In the genomic region with DNA sequence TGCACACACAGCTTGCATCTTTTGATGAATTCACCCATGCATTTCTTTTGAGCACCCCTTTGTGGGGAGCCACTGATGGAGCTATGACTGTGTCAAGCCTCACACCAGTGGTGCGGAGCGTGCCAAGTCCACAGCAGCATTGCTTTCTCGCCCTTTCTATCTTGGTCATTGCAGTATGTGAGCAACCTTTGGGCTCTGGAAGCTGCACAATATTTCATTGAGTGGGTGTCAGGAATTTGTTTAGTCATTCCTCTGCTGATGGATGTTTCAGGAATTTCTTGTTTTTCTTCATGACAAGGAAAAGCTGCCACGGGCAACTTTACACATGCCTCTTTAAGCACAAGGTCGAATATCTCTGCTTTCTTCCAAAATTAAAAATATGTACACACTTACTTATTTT, we compare ENCODE assay signal across 39 mouse cellular contexts. TPM values are rescaled to one million over a fixed set of nuclear protein-coding genes. Genes with fewer than 3 reads are reported as not detected.
DNase-seq lines count a peak whose midpoint lies in the region; ATAC-seq and TF ChIP-seq lines count a peak whose summit lies in the region.
"Had no signal": no experiment of that assay in that cellular context is flagged by ENCODE, and none has a peak within 500 bp of the region (broad histone marks: within the 10 kb centered on the region; RNA-seq: fewer than 3 reads in every experiment).

No protein-coding gene starts in this region.

- H3K4me3 ChIP-seq in liver, adult 2 months (ENCODE audit: insufficient read depth, low read depth, low read length) = no peak overlapping the region
- no peak overlapping the region for H3K4me3 ChIP-seq in liver, embryonic 12.5 days
- H3K4me3 ChIP-seq: embryonic facial prominence, embryonic 13.5 days; erythroblast, embryonic 14.5 days; gastrocnemius, adult 2 months; hindbrain, embryonic 10.5 days; hindbrain, embryonic 15.5 days; kidney, embryonic 15.5 days; left cerebral cortex, adult 2 months; megakaryocyte, embryonic 14.5 days; midbrain, embryonic 12.5 days; myocyte; neural tube, embryonic 12.5 days had no signal

- H3K27me3 ChIP-seq in liver, adult 2 months (ENCODE audit: control insufficient read depth, insufficient read depth, low read length) = no peaks in the 10 kb centered on the region
- H3K27me3 ChIP-seq in liver, embryonic 12.5 days (replicated peaks) = no peaks in the 10 kb centered on the region
- H3K27me3 ChIP-seq: embryonic facial prominence, embryonic 13.5 days; hindbrain, embryonic 15.5 days; kidney, embryonic 15.5 days; megakaryocyte, embryonic 14.5 days; midbrain, embryonic 12.5 days; neural tube, embryonic 12.5 days had no signal

- no peak overlapping the region for H3K4me2 ChIP-seq in liver, embryonic 12.5 days
- H3K4me2 ChIP-seq: embryonic facial prominence, embryonic 13.5 days; hindbrain, embryonic 15.5 days; kidney, embryonic 15.5 days; midbrain, embryonic 12.5 days; neural tube, embryonic 12.5 days had no signal

- H3K9me3 ChIP-seq in liver, embryonic 12.5 days (replicated peaks) = no peaks in the 10 kb centered on the region
- H3K9me3 ChIP-seq: embryonic facial prominence, embryonic 13.5 days; hindbrain, embryonic 10.5 days; hindbrain, embryonic 15.5 days; kidney, embryonic 15.5 days; megakaryocyte, embryonic 14.5 days; midbrain, embryonic 12.5 days; neural tube, embryonic 12.5 days had no signal

- no peaks in the 10 kb centered on the region for H3K36me3 ChIP-seq in liver, adult 2 months (ENCODE audit: control insufficient read depth, insufficient read depth, low read length)
- H3K36me3 ChIP-seq in liver, embryonic 12.5 days = no peaks in the 10 kb centered on the region
- H3K36me3 ChIP-seq: embryonic facial prominence, embryonic 13.5 days; hindbrain, embryonic 10.5 days; hindbrain, embryonic 15.5 days; kidney, embryonic 15.5 days; midbrain, embryonic 12.5 days; neural tube, embryonic 12.5 days had no signal

- no peak for TF ChIP-seq POLR2A in liver, adult 2 months (IDR thresholded peaks at IDR 0.05; ENCODE audit: extremely low read depth, insufficient read depth, low read length)

- no peaks in the 10 kb centered on the region; the same call in 1 of the 2 replicates for H3K4me1 ChIP-seq in liver, adult 2 months (ENCODE audit: control insufficient read depth, insufficient read depth, low read length)
- H3K4me1 ChIP-seq in liver, embryonic 12.5 days = no peaks in the 10 kb centered on the region
- H3K4me1 ChIP-seq: hindbrain, embryonic 10.5 days; kidney, embryonic 15.5 days; megakaryocyte, embryonic 14.5 days; midbrain, embryonic 12.5 days; neural tube, embryonic 12.5 days had no signal

- TF ChIP-seq CTCF in liver, adult 2 months (IDR thresholded peaks at IDR 0.05; ENCODE audit: low read depth, low read length) = no peak

- H3K79me2 ChIP-seq in liver, adult 2 months (ENCODE audit: control insufficient read depth, insufficient read depth, low read length) = no peaks in the 10 kb centered on the region

- no peak overlapping the region for H3K9ac ChIP-seq in liver, adult 2 months (ENCODE audit: low read depth, low read length)
- no peak overlapping the region for H3K9ac ChIP-seq in liver, embryonic 12.5 days
- H3K9ac ChIP-seq: embryonic facial prominence, embryonic 13.5 days; hindbrain, embryonic 15.5 days; kidney, embryonic 15.5 days; liver, embryonic 14.5 days; midbrain, embryonic 12.5 days; neural tube, embryonic 12.5 days had no signal

- DNase-seq in liver, adult 2 months (ENCODE audit: extremely low read depth, low read depth, low spot score) = peak; percentile 21
- DNase-seq in 3T3-L1 (ENCODE audit: low read depth, low spot score) (peak; percentile 86), NIH3T3 (ENCODE audit: low read depth) (peak; percentile 74)
- DNase-seq in lung, postnatal 36 days = peak; percentile 3
- no peak for DNase-seq in frontal cortex, postnatal 14 days (ENCODE audit: low spot score in 2 of 2)
- no peak for DNase-seq in gastrocnemius, postnatal 10 days
- DNase-seq: adrenal gland, postnatal 10 days; B cell, adult 2 months; cerebellum, adult 11 months; gastrocnemius, adult 2 months; heart, postnatal 14 days; kidney, adult 11 months; kidney, postnatal 25 days; spleen, adult 18-20 months; thymus, adult 2 months; thymus, postnatal 4 days had no signal

- no peak overlapping the region for H3K27ac ChIP-seq in liver, adult 2 months (replicated peaks; ENCODE audit: insufficient read depth, low read depth, low read length)
- H3K27ac ChIP-seq in liver, embryonic 12.5 days = no peak overlapping the region
- H3K27ac ChIP-seq: embryonic facial prominence, embryonic 13.5 days; gastrocnemius, adult 2 months; hindbrain, embryonic 10.5 days; hindbrain, embryonic 15.5 days; kidney, embryonic 15.5 days; left cerebral cortex, adult 2 months; liver, embryonic 14.5 days; midbrain, embryonic 12.5 days; neural tube, embryonic 12.5 days had no signal

- no peak for ATAC-seq in liver, embryonic 12.5 days
- ATAC-seq: inflammation-experienced regulatory T-cells, adult 6 months had no signal

- WGBS in liver, adult 2 months = 33% methylated on average over 5 of the region's 5 CpGs
- WGBS in liver, embryonic 12.5 days (ENCODE audit: insufficient replicate concordance) = 63% methylated on average over 5 of the region's 5 CpGs

RNA-seq across cellular contexts. Expression of a gene that starts 3.9 kb away (rescaled TPM):
- not detected in 2 replicates for total RNA-seq in liver, adult 2 months (2014; rRNA removed)
- polyA plus RNA-seq in liver, adult 2 months (2012; rRNA removed) = not detected in 2 replicates
- polyA plus RNA-seq in liver, embryonic 12.5 days (2016; fragmentation: Nextera tagmentation; extraction: Ambion mirVana) = not detected in 2 replicates
- total RNA-seq in gastrocnemius, postnatal 10 days (2021) = not detected
- total RNA-seq: adrenal gland, postnatal 10 days; common myeloid progenitor, adult 5-6 weeks; gastrocnemius, adult 2 months; gastrocnemius, postnatal 4 days; heart, adult 8-10 months; heart, postnatal 14 days; layer of hippocampus, adult 18-20 months; layer of hippocampus, postnatal 14 days; left cerebral cortex, adult 2 months; left cerebral cortex, postnatal 36 days had no signal
- polyA plus RNA-seq: forebrain, embryonic 14.5 days; frontal cortex, adult 2 months; heart, embryonic 14.5 days; hindbrain, embryonic 15.5 days; inflammation-experienced regulatory T-cells, adult 6 months; kidney, embryonic 15.5 days; liver, embryonic 14.5 days; midbrain, embryonic 12.5 days; midbrain, postnatal 0 days; myocyte; neural tube, embryonic 12.5 days had no signal

RNA-seq across cellular contexts. Expression of a gene that starts 30.8 kb away (rescaled TPM):
- not detected in 2 replicates for total RNA-seq in liver, adult 2 months (2014; rRNA removed)
- not detected in 2 replicates for polyA plus RNA-seq in liver, adult 2 months (2012; rRNA removed)
- not detected in 2 replicates for polyA plus RNA-seq in liver, embryonic 12.5 days (2016; fragmentation: Nextera tagmentation; extraction: Ambion mirVana)
- total RNA-seq in gastrocnemius, postnatal 10 days (2021) = not detected
- total RNA-seq: adrenal gland, postnatal 10 days; common myeloid progenitor, adult 5-6 weeks; gastrocnemius, adult 2 months; gastrocnemius, postnatal 4 days; heart, adult 8-10 months; heart, postnatal 14 days had no signal
- polyA plus RNA-seq: erythroblast, embryonic 14.5 days; heart, embryonic 14.5 days; inflammation-experienced regulatory T-cells, adult 6 months; kidney, embryonic 15.5 days; liver, embryonic 14.5 days; myocyte; neural tube, embryonic 12.5 days had no signal

RNA-seq across cellular contexts. Expression of a gene that starts 58.3 kb away (rescaled TPM):
- total RNA-seq in liver, adult 2 months (2014; rRNA removed) = 0.18 TPM in 1 of 2 replicates, not detected in the other
- polyA plus RNA-seq in liver, adult 2 months (2012; rRNA removed) = 0.07 and 0.10 TPM in 2 replicates
- polyA plus RNA-seq in liver, embryonic 12.5 days (2016; fragmentation: Nextera tagmentation; extraction: Ambion mirVana) = 0.61 and 0.78 TPM in 2 replicates
- under 1 TPM in 1 of 2 experiments, not detected in 1; 0.14 TPM for total RNA-seq in gastrocnemius, postnatal 10 days (2021)
- total RNA-seq: common myeloid progenitor, adult 5-6 weeks; gastrocnemius, adult 2 months; heart, adult 8-10 months had no signal
- polyA plus RNA-seq: erythroblast, embryonic 14.5 days; inflammation-experienced regulatory T-cells, adult 6 months; thymus, adult 2 months had no signal

Comparison
In these comparisons a context has a peak if more than half of its experiments do, and no peak if none do; other contexts are left out.
1. DNase-seq: peak in liver, adult 2 months (single experiment), 3T3-L1 (single experiment), NIH3T3 (single experiment) and lung, postnatal 36 days (single experiment); none in frontal cortex, postnatal 14 days (0 of 2) and gastrocnemius, postnatal 10 days (single experiment).